Mouse (Mus musculus) urinary bladder, postnatal 25 days (tissue): Measurements from ENCODE around the gene Sh3bp1.
"Not testable (repeated sequence)": the region's sequence is repeated elsewhere in the genome, so short reads cannot be mapped to it uniquely, and the experiment has no call there.

Source experiments
- DNase-seq: peaks from one replicate; pipeline ENCODE4 v3.0.0; 2022; ENCODE audit warnings: low spot score

The Sh3bp1 gene

GRCm38 (mm10) chr15:78877810-78878390 is 21.7 kb upstream of the Sh3bp1 start:
- DNase-seq, result no peak

DNA sequence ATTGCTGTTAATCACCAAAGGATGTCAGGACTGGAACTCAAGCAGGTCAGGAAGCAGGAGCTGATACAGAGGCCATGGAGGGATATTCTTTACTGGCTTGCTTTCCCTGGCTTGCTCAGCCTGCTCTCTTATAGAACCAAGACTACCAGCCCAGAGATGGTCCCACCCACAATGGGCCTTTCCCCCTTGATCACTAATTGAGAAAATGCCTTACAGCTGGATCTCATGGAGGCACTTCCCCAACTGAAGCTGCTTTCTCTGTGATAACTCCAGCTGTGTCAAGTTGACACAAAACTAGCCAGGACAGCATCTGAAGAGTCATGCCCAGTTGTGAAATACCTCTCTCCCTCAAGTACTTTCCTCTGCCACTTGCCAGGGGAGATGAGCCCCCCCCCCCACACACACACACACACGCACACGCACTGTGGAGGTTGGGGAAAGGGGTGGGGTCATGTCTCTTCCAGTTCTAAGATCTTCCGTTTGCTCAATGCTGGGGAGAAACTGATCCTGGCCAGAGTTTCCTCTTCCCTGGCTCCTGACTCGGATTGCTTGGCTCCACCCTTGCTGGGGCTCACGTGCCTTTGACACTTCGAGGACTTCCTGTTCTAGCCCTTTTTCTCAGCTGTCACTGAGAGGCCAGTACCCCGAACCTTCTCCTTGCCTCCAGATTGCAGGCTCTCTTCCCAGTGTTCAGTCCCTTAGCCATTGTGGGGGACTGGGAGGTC is 20.6 kb upstream of the Sh3bp1 start:
- DNase-seq, result not testable (repeated sequence)

GRCm38 (mm10) chr15:78880432-78880831 is 19.1 kb upstream of the Sh3bp1 start:
- no peak for DNase-seq

GRCm38 (mm10) chr15:78881828-78882227 is 17.7 kb upstream of the Sh3bp1 start:
- DNase-seq, result no peak

DNA sequence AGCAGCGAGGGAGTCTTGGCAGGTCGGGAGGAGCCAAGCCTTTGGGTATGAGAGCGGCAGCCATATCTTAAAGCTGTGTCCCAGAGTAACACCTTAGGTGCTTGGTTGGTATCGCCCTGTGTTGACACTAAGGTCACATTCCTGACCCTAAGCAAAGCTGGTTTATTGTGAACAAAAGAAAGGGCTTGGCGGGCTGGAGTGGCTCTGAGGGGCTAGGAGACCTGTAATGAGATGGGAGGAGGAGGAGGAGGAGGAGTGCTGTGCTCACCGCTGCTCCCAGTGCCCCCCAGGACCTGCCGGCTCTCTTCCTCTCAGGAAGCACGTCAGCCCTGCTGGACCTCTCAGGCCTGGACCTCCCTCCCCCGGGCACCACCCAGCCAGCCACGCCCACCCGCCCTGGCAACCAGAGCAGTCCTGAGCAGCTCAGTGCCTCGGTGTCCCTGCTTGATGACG is 10.1 kb upstream of the Sh3bp1 start:
- DNase-seq, result no peak

GRCm38 (mm10) chr15:78892440-78892839 is 7.1 kb upstream of the Sh3bp1 start:
- DNase-seq, result no peak

GRCm38 (mm10) chr15:78894726-78895125 is 4.8 kb upstream of the Sh3bp1 start:
- DNase-seq, result no peak

- no peak for DNase-seq
Measured at GRCm38 (mm10) chr15:78895741-78896140, 3.8 kb upstream of the Sh3bp1 start.

DNA sequence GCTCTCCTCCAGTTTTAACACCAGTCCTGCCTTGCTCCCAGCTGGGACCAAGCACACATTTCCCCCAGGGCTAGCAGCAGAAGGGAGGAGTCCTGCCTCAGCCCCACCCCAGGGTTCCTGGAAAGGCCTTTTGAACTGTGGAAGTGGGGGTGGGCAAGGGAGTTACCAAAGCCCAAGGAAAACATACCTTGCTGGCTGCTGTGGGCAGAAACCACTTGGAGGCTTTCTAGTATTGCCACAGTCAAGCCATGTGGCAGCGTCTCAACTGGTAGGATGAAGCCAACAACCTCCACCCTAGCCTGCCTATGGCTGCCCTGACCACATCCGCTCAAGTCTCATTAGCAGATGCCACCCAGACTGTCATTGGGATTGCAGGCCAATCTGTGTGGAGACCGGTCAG is 3.4 kb upstream of the Sh3bp1 start:
- no peak for DNase-seq

DNA sequence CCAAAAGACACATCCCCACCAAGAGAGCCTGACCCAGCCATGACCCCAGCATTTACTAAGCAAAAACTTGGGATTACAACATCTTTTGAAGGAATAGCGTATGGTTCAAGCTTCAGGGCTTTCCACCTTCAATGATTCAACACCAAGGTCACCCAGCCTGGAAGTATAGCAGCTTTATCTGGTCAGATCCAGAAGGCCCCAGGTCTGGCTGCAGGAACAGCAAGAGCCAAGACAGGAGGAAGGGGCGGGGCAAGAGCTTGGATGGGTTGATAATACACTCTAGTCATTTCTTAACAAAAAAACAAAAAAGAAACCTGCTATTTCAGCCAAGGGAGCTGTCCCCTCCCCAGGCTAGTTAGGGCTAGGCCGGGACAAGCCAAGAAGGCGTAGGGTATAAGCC is 2.1 kb upstream of the Sh3bp1 start:
- no peak for DNase-seq

GRCm38 (mm10) chr15:78898507-78899001 is 1.0 kb upstream of the Sh3bp1 start:
- DNase-seq, result no peak

DNA sequence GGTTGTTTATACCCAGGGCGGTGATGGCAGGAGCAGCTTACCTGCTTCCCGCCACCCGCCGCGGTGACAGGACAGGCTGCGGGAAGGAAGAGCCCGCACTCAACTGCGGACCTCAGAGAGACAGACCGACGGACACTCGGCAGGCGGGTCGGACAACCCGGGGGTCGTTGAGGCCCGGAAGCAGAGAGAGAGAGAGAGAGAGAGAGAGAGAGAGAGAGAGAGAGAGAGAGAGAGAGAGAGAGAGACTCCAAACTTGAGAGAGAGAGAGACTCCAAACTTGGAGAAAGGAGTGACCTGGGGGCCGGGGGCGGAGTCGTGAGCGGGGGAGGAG is 194 bp upstream of the Sh3bp1 start, which contains the start of gene Gm49510:
Gene Gm49510, plus strand, starts transcription at position 259 of the 331 bp plus-strand sequence.
- DNase-seq, result no peak

GRCm38 (mm10) chr15:78900585-78901421 is 1.2 kb downstream of the Sh3bp1 start:
- DNase-seq, result no peak

GRCm38 (mm10) chr15:78901422-78901789 is 1.8 kb downstream of the Sh3bp1 start:
- DNase-seq, result no peak

DNA sequence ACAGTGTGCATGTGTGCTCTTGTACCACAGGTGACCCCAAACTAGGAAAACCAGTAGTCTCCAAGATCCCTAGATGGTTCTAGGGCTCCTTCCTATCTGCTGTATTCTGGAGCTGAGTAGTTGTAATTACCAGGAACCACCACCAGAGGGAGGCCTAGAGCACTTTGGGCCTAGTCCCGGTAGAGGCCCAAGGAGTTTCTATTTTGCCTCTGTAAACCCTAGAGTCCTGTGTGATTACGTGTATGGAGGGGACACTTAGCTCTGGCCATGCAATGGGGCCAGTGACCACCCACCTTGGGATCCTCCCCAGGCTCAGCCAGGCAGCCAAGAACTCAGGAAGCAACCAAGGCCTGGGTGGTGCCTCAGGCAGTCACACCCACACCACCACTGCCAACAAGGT is 3.7 kb downstream of the Sh3bp1 start:
- DNase-seq, result peak; percentile 84

DNA sequence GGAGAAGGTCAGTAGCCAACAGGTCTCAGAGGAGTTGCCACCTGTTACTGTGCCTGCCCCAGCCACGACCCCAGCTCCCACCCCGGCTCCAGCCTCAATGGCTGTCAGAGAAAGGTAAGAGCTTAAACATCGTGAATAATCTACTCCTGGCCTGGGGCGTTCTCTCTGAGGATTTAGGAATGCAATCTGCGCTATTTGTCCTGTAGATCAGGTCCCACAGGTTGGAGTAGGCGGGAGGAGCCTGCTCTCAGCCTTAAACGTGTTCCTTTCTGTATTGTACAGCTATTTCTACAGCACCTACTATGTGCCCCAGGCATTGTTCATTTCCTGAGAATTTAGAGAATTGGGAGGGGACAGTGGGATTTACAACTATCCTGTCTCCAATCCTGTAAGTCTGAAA is 8.8 kb downstream of the Sh3bp1 start:
- DNase-seq, result no peak

DNA sequence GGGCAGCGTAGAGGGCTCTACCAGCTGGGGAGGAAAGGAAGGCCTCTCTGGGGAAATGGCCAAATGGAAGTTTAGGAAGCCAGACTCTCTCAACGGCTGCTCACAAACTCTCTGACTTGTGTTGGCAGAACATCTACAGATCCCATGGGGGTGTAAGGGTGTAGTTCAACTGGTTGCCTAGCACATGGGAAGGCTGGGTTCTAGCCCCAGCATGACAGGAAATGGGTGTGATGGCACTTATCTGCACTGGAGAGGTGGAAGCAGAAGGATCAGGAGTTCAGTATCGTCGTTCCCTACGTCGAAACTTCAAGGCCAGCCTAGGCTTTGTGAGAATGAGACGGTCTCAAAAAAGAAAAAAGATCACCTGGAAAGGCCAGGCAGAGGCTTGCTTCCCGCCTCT is 9.4 kb downstream of the Sh3bp1 start:
- DNase-seq, result no peak

DNA sequence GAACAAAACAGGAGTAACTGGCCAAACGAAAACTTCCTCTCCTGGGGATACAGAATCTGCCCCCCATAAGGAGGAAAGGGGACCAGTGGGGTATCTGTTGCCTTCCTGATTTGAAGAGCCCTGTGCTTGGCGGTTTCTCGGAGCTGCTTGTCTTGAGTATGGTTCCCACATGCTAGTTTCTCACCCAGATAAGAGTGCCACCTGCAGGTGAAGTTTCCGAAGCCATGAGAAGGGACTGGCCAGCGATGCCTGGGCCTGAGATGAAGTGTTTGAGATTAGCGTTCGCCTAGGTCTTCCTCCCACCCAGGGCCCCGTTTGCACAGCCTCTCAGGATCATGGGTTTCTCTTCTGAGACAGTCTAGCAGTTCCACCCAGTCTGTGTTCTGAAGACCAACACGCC is 12.5 kb downstream of the Sh3bp1 start:
- DNase-seq, result no peak

DNA sequence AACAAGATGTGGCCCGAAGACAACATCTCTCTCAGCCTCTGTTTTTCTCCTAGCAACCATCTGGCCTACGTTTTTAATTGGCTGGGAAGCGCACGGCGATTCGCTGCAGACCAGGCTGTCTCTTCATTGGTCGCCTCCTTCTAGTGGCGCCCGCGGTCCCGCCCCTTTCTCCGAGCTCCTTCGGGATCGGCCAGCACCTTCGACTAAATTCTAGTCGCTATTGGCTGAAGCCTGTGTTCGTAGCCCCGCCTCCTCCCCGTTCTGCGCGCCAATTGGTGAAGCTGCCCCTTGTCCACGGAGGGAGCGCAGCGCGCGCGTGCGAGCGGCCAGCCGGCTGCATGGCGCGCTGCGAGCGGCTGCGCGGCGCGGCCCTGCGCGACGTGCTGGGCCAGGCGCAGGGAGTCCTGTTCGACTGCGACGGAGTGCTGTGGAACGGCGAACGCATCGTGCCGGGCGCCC is 14.1 kb downstream of the Sh3bp1 start, which contains the start of gene Pdxp:
Gene Pdxp, plus strand, starts transcription at position 288 of the 459 bp plus-strand sequence.
- peak; percentile 80 for DNase-seq

DNA sequence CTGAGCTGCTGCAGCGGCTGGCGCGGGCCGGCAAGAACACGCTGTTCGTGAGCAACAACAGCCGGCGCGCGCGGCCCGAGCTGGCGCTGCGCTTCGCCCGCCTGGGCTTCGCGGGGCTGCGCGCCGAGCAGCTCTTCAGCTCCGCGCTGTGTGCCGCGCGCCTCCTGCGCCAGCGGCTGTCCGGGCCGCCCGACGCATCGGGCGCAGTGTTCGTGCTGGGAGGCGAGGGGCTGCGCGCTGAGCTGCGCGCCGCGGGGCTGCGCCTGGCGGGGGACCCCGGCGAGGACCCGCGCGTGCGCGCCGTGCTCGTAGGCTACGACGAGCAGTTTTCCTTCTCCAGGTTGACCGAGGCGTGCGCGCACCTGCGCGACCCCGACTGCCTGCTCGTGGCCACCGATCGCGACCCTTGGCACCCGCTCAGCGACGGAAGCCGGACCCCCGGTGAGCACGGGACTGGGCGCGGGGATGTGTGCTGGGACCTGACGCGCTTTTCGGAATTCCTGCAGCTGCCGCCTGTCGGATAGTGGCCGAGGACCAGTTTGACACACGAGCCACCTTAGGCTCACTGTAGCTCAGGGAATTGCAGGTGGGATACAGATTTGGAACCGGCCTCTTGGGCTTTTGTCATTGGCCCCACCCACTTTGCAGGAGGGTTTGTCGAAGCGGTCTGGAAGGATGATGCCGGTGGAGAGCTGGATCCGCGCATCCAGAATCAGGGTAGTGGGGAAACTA is 14.7 kb downstream of the Sh3bp1 start:
- no peak for DNase-seq

DNA sequence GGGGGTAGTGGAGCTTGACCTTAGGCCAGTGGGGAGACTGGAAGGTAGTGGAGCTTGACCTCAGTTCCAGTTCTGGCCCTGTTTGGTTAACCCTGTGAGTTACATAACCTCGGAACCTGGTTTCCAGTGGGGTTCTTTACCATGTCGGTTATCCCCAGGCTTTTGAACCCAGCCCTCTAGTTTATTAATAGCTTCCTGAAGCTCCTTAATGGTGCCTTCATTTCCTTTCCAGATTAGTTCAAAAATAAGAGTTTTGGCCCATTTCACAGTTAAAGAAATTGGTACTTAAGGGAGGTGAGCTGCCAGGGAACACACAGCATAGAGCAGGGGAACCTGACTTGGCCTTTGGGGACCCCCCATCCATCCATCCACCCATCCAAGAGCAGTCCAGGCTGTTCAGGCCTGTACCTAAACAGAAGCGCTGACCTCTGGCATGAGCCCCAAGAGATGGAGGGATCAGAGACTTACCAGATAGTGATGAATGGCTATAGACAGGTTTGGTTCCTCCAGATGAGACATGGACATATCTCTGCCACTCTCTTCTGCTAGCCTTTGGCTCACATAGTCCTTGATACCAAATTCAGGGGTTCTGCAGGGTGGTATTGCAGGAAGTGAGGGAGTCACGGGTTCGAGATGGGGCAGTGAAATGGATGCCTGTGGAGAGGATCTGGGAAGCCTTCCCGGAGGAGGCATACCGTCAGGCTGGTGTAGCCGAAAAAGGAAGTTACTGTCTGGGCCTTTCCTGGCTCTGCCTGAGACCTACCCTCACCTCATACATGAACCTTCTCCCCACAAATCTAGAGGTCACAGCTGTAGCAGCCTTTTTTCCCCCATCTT is 15.5 kb downstream of the Sh3bp1 start:
- no peak for DNase-seq
